Mouse (Mus musculus) C2C12 (cell line): Measurements from ENCODE around the gene Diaph3. TPM values are rescaled to one million over a fixed set of nuclear protein-coding genes. Genes with fewer than 3 reads are reported as not detected.

Experiments used
- H3K27me3 ChIP-seq: one replicate; pipeline ENCODE4 v1.6.1; 2011; ENCODE audit not compliant: control insufficient read depth, insufficient read depth, insufficient read length
- H3K36me3 ChIP-seq: one replicate; pipeline ENCODE4 v1.6.1; 2011; ENCODE audit not compliant: control insufficient read depth, insufficient read depth
- H3K4me3 ChIP-seq: one replicate; pipeline ENCODE4 v1.5.1; 2011; ENCODE audit warnings: mild to moderate bottlenecking, control low read depth; ENCODE audit not compliant: poor library complexity, insufficient read depth, severe bottlenecking
- H3K79me2 ChIP-seq: one replicate; pipeline ENCODE4 v1.6.1; 2011; ENCODE audit not compliant: control insufficient read depth, insufficient read depth
- H3K79me3 ChIP-seq: one replicate; pipeline ENCODE4 v1.6.1; 2011; ENCODE audit warnings: low read depth, control low read depth
- H3ac ChIP-seq: one replicate; pipeline ENCODE3; 2011; ENCODE audit warnings: low read depth; ENCODE audit not compliant: control insufficient read depth, insufficient read length
- CEBPB ChIP-seq: IDR thresholded peaks from one replicate; pipeline ENCODE4 v1.6.1; 2011; ENCODE audit warnings: low read depth, mild to moderate bottlenecking, control low read depth, moderate library complexity
- CTCF ChIP-seq: IDR thresholded peaks from one replicate; pipeline ENCODE4 v1.5.1; 2011; ENCODE audit not compliant: control insufficient read depth, insufficient read depth, insufficient read length
- FOSL1 ChIP-seq: IDR thresholded peaks from one replicate; pipeline ENCODE4 v1.8.0; 2011; ENCODE audit warnings: mild to moderate bottlenecking, low read length; ENCODE audit not compliant: poor library complexity, insufficient read depth, severe bottlenecking
- MAX ChIP-seq: IDR thresholded peaks from one replicate; pipeline ENCODE4 v1.6.1; 2011; ENCODE audit warnings: mild to moderate bottlenecking, control low read depth
- MYOD1 ChIP-seq: IDR thresholded peaks from one replicate; pipeline ENCODE4 v1.6.1; 2011; ENCODE audit warnings: low read depth; ENCODE audit not compliant: control insufficient read depth, insufficient read length
- MYOG ChIP-seq: IDR thresholded peaks from one replicate; pipeline ENCODE4 v1.6.1; 2011; ENCODE audit not compliant: control insufficient read depth, insufficient read length; ENCODE audit errors: extremely low read depth
- USF1 ChIP-seq: IDR thresholded peaks from one replicate; pipeline ENCODE4 v1.6.1; 2011; ENCODE audit warnings: low read depth, mild to moderate bottlenecking, control low read depth, moderate library complexity
- polyA plus RNA-seq: library from polyadenylated mRNA; unstranded; fragments of >200 nt; fragmentation: generic; extraction: Trizol; gene quantifications from one replicate; pipeline ENCODE4 v1.2.1, GENCODE M21; 2012; ENCODE audit warnings: missing spikeins

Diaph3 gene
- polyA plus RNA-seq, 1 experiment = 14.3 TPM

GRCm38 (mm10) chr14:86738916-86739315 is 402.1 kb downstream of the Diaph3 start:
- H3ac ChIP-seq = no peak overlapping the region
- no peaks in the 10 kb centered on the region for H3K79me2 ChIP-seq
- no peak overlapping the region for H3K4me3 ChIP-seq
- TF ChIP-seq CTCF = no peak
- TF ChIP-seq CEBPB = no peak
- TF ChIP-seq FOSL1 = no peak
- no peak for TF ChIP-seq MYOG
- TF ChIP-seq USF1 = no peak
- TF ChIP-seq MYOD1 = no peak
- no peak for TF ChIP-seq MAX
- H3K36me3 ChIP-seq = no peaks in the 10 kb centered on the region
- no peaks in the 10 kb centered on the region for H3K27me3 ChIP-seq
- no peaks in the 10 kb centered on the region for H3K79me3 ChIP-seq

DNA sequence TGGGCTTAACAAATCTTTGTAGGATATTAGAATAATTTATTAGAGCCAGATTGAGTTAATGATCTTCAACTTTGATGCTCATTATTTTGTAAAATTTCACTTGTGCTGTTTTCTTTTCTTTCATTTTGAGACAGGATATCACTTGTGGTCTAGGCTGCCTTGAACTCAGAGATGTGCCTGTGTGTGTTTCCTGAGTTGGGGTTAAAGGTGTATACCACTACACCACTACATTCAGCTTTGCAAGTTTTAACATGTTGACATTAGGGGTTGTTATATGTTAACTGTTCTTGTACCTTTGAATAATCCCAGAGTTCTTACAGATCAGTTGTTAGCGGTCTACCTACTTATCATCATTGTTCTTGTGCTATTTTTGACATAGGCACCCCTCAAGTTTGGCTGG is 404.4 kb downstream of the Diaph3 start:
- no peaks in the 10 kb centered on the region for H3K79me2 ChIP-seq
- H3K36me3 ChIP-seq = no peaks in the 10 kb centered on the region
- no peak for TF ChIP-seq MYOD1
- TF ChIP-seq CEBPB = no peak
- no peak for TF ChIP-seq FOSL1
- TF ChIP-seq USF1 = no peak
- TF ChIP-seq CTCF = no peak
- no peak for TF ChIP-seq MAX
- no peak for TF ChIP-seq MYOG

GRCm38 (mm10) chr14:86731300-86731699 is 409.7 kb downstream of the Diaph3 start:
- H3ac ChIP-seq = no peak overlapping the region
- no peak overlapping the region for H3K4me3 ChIP-seq
- TF ChIP-seq USF1 = no peak
- TF ChIP-seq CTCF = no peak
- no peak for TF ChIP-seq CEBPB
- no peak for TF ChIP-seq MYOD1
- no peak for TF ChIP-seq MAX
- TF ChIP-seq FOSL1 = no peak
- TF ChIP-seq MYOG = no peak
- H3K27me3 ChIP-seq = no peaks in the 10 kb centered on the region
- no peaks in the 10 kb centered on the region for H3K36me3 ChIP-seq
- no peaks in the 10 kb centered on the region for H3K79me2 ChIP-seq
- H3K79me3 ChIP-seq = no peaks in the 10 kb centered on the region

More for the DNA sequence above, 404.4 kb downstream of the Diaph3 start:
- Histone ChIP-seq H3K27me3 (no peaks in the 10 kb centered on the region), H3ac (no peak overlapping the region), H3K79me3 (no peaks in the 10 kb centered on the region), H3K4me3 (no peak overlapping the region)

DNA sequence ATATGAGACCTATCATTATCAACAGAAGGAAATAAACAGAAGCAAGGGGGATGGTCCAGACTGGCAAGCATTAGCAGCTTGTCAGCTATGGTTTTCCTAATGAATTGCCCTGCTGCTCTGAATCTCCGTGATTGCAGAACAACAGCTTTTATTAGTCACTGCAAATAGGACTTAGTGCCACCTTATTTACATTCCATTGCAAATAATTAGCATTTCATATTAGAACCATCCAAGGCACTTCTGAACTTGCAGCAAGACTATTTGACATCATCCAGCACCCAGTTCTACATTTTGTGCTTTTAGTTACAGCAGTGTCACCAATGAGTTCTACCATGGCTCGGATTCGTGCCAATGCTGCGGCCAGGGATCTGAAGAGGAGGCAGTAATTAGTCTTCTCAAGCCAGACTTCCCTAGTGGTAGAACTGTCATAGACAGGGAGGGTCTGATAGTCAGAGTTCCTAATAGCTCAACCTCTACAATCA is 411.4 kb downstream of the Diaph3 start:
- Histone ChIP-seq H3K27me3 (no peaks in the 10 kb centered on the region), H3K79me2 (no peaks in the 10 kb centered on the region)
- no peak for TF ChIP-seq USF1
- TF ChIP-seq MAX = no peak
- no peak for TF ChIP-seq CEBPB
- TF ChIP-seq MYOD1 = no peak
- no peak for TF ChIP-seq FOSL1
- TF ChIP-seq CTCF = no peak
- no peak for TF ChIP-seq MYOG

DNA sequence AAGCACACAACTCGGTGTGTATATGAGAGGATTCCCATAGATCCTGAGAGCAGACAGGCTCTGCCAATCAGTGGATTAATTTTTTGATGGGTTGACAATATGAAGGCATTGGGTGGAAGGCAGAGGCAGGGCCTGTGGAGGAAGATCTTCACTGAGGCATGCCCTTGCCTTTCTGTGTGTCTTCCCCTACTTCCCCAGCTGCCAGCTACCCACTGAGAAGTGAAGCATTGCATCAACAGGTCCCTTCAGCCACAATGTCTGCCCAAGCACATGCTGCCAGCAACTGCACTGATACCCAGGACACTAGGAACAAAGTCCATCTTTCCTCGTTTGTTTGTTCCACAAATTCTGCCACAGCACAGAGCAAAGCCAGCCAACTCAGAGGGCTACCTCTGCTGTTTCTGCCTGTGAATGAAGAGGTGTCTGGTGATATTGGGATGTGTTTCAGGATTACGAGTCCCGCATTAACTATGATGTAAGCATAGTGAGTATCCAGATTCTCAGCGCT is 413.4 kb downstream of the Diaph3 start:
- no peak for TF ChIP-seq FOSL1
- H3K36me3 ChIP-seq = no peaks in the 10 kb centered on the region
- no peaks in the 10 kb centered on the region for H3K79me3 ChIP-seq
- H3K4me3 ChIP-seq = no peak overlapping the region
- no peaks in the 10 kb centered on the region for H3K79me2 ChIP-seq
- H3K27me3 ChIP-seq = no peaks in the 10 kb centered on the region
- H3ac ChIP-seq = no peak overlapping the region

More for the DNA sequence above, 411.4 kb downstream of the Diaph3 start:
- Histone ChIP-seq H3K4me3 (no peak overlapping the region), H3K79me3 (no peaks in the 10 kb centered on the region), H3ac (no peak overlapping the region), H3K36me3 (no peaks in the 10 kb centered on the region)

- no peaks in the 10 kb centered on the region for H3K36me3 ChIP-seq
- H3K27me3 ChIP-seq = no peaks in the 10 kb centered on the region
- TF ChIP-seq CTCF (no peak), MAX (no peak), MYOD1 (no peak), CEBPB (no peak), MYOG (no peak)
- H3K79me2 ChIP-seq = no peaks in the 10 kb centered on the region
- no peak overlapping the region for H3K4me3 ChIP-seq
- no peaks in the 10 kb centered on the region for H3K79me3 ChIP-seq
- H3ac ChIP-seq = no peak overlapping the region
These were observed 419.3 kb downstream of the Diaph3 start for GRCm38 (mm10) chr14:86721768-86722167.
